Mouse (Mus musculus): ENCODE measurements around the gene Cdk5r2. TPM values are rescaled to one million over a fixed set of nuclear protein-coding genes. Genes with fewer than 3 reads are reported as not detected.
"Not testable (repeated sequence)": the region's sequence is repeated elsewhere in the genome, so short reads cannot be mapped to it uniquely, and the experiment has no call there.

The Cdk5r2 gene
- not detected in 2 replicates for polyA plus RNA-seq (2012)

- no peak for TF ChIP-seq TAL1 (IDR thresholded peaks at IDR 0.05; ENCODE audit: low read length)
- no peak for TF ChIP-seq GATA1 (IDR thresholded peaks at IDR 0.05; ENCODE audit: low read length)
- Histone ChIP-seq H3K4me3 (replicated peaks) (no peak within 1 kb of the TSS), H3K36me3 (ENCODE audit: control insufficient read depth) (no peaks in the 10 kb centered on the region), H3K4me1 (ENCODE audit: control insufficient read depth) (peaks cover 3% of the 10 kb centered on the region; the same call in 1 of the 2 replicates), H3K27me3 (ENCODE audit: control insufficient read depth) (peaks cover 98% of the 10 kb centered on the region), H3K9me3 (ENCODE audit: control insufficient read depth, low read length) (peaks cover 8% of the 10 kb centered on the region; the same call in 1 of the 2 replicates)
Observed at GRCm38 (mm10) chr1:74854306-74855056, at the start of gene Cdk5r2. Cdk5r2 (plus strand) TSS chr1:74854934.

DNA sequence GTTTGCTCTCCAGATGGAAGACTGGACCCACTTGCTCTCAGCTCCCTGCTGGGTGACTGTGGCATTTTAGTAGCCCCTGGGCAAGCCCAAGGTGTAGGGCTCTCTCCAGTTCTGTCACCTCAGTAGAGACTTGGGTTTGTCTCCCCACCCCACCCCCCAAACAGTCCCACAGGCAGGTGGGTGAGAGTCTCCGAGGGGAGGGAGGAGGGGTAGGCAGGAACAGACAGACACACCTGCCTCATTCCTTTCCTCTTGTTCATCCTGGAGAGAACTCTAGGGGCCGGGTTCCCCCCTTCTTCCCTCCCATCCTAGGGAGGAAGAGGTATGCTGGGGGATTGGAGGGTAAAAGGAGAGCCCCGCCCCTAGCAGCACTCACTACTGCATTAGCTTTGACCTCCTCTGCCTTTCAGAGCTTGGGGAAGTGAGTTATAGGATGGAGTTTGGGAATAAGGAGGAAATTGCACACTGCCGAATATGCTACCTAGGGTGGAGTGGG, 49.3 kb upstream of the Cdk5r2 start:
- TF ChIP-seq TAL1 (IDR thresholded peaks at IDR 0.05; ENCODE audit: low read length) (no peak), GATA1 (IDR thresholded peaks at IDR 0.05; ENCODE audit: low read length) (no peak)
- H3K36me3 ChIP-seq (ENCODE audit: control insufficient read depth), result no peaks in the 10 kb centered on the region
- no peaks in the 10 kb centered on the region for H3K4me1 ChIP-seq (ENCODE audit: control insufficient read depth)
- peaks cover 97% of the 10 kb centered on the region for H3K27me3 ChIP-seq (ENCODE audit: control insufficient read depth)
- H3K9me3 ChIP-seq (ENCODE audit: control insufficient read depth, low read length), result no peaks in the 10 kb centered on the region; the same call in 1 of the 2 replicates
- no peak overlapping the region for H3K4me3 ChIP-seq (replicated peaks)

GRCm38 (mm10) chr1:74805843-74806242, 48.9 kb upstream of the Cdk5r2 start:
- H3K27me3 ChIP-seq (ENCODE audit: control insufficient read depth), result peaks cover 93% of the 10 kb centered on the region
- H3K36me3 ChIP-seq (ENCODE audit: control insufficient read depth), result no peaks in the 10 kb centered on the region
- H3K4me1 ChIP-seq (ENCODE audit: control insufficient read depth), result no peaks in the 10 kb centered on the region
- H3K9me3 ChIP-seq (ENCODE audit: control insufficient read depth, low read length), result no peaks in the 10 kb centered on the region; the same call in 1 of the 2 replicates
- no peak overlapping the region for H3K4me3 ChIP-seq (replicated peaks)
- TF ChIP-seq GATA1 (IDR thresholded peaks at IDR 0.05; ENCODE audit: low read length) (no peak), TAL1 (IDR thresholded peaks at IDR 0.05; ENCODE audit: low read length) (no peak)

GRCm38 (mm10) chr1:74806360-74807311, 48.1 kb upstream of the Cdk5r2 start:
- H3K27me3 ChIP-seq (ENCODE audit: control insufficient read depth), result peaks cover 90% of the 10 kb centered on the region
- H3K4me1 ChIP-seq (ENCODE audit: control insufficient read depth), result no peaks in the 10 kb centered on the region
- no peaks in the 10 kb centered on the region; the same call in 1 of the 2 replicates for H3K9me3 ChIP-seq (ENCODE audit: control insufficient read depth, low read length)
- no peaks in the 10 kb centered on the region for H3K36me3 ChIP-seq (ENCODE audit: control insufficient read depth)
- TF ChIP-seq GATA1 (IDR thresholded peaks at IDR 0.05; ENCODE audit: low read length) (no peak), TAL1 (IDR thresholded peaks at IDR 0.05; ENCODE audit: low read length) (no peak)
- no peak overlapping the region for H3K4me3 ChIP-seq (replicated peaks)

- Histone ChIP-seq H3K27me3 (ENCODE audit: control insufficient read depth) (peaks cover 80% of the 10 kb centered on the region), H3K9me3 (ENCODE audit: control insufficient read depth, low read length) (no peaks in the 10 kb centered on the region; the same call in 1 of the 2 replicates), H3K4me3 (replicated peaks) (no peak overlapping the region), H3K4me1 (ENCODE audit: control insufficient read depth) (no peaks in the 10 kb centered on the region), H3K36me3 (ENCODE audit: control insufficient read depth) (no peaks in the 10 kb centered on the region)
- TF ChIP-seq TAL1 (IDR thresholded peaks at IDR 0.05; ENCODE audit: low read length) (no peak), GATA1 (IDR thresholded peaks at IDR 0.05; ENCODE audit: low read length) (no peak)
Observed at GRCm38 (mm10) chr1:74807551-74808071, 47.1 kb upstream of the Cdk5r2 start.

DNA sequence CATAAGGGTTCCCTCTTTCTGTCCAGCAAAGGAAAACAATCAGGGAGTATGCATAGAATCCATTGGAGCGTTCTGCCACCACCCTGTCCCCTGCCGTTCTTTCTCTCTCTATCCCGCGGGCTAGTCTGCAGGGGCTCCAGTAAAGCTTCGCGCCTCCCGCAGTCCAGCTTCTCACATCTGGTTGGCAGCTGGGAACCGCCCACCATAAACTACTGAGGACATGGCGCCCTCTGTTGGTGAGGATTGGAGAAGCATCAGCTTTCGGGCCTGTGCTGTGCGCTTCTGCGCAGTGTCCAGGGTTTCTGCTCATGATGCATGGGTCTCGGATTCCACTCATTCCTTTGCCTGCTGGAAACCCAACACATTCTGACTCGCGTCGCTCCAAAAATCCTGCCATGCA, 46.7 kb upstream of the Cdk5r2 start:
- TF ChIP-seq TAL1 (IDR thresholded peaks at IDR 0.05; ENCODE audit: low read length) (no peak), GATA1 (IDR thresholded peaks at IDR 0.05; ENCODE audit: low read length) (no peak)

GRCm38 (mm10) chr1:74809007-74809406, 45.7 kb upstream of the Cdk5r2 start:
- H3K27me3 ChIP-seq (ENCODE audit: control insufficient read depth), result peaks cover 66% of the 10 kb centered on the region
- no peaks in the 10 kb centered on the region for H3K4me1 ChIP-seq (ENCODE audit: control insufficient read depth)

More for the DNA sequence above, 46.7 kb upstream of the Cdk5r2 start:
- no peaks in the 10 kb centered on the region for H3K4me1 ChIP-seq (ENCODE audit: control insufficient read depth)
- no peaks in the 10 kb centered on the region for H3K36me3 ChIP-seq (ENCODE audit: control insufficient read depth)
- peaks cover 75% of the 10 kb centered on the region for H3K27me3 ChIP-seq (ENCODE audit: control insufficient read depth)
- no peak overlapping the region for H3K4me3 ChIP-seq (replicated peaks)
- no peaks in the 10 kb centered on the region for H3K9me3 ChIP-seq (ENCODE audit: control insufficient read depth, low read length)

GRCm38 (mm10) chr1:74814931-74815647, 39.6 kb upstream of the Cdk5r2 start:
- Histone ChIP-seq H3K9me3 (ENCODE audit: control insufficient read depth, low read length) (no peaks in the 10 kb centered on the region), H3K36me3 (ENCODE audit: control insufficient read depth) (no peaks in the 10 kb centered on the region), H3K4me1 (ENCODE audit: control insufficient read depth) (peaks cover 11% of the 10 kb centered on the region), H3K27me3 (ENCODE audit: control insufficient read depth) (peaks cover 5% of the 10 kb centered on the region; the same call in 1 of the 2 replicates), H3K4me3 (replicated peaks) (no peak overlapping the region)
- no peak for TF ChIP-seq GATA1 (IDR thresholded peaks at IDR 0.05; ENCODE audit: low read length)
- TF ChIP-seq TAL1 (IDR thresholded peaks at IDR 0.05; ENCODE audit: low read length), result no peak

More at GRCm38 (mm10) chr1:74809007-74809406, 45.7 kb upstream of the Cdk5r2 start:
- Histone ChIP-seq H3K36me3 (ENCODE audit: control insufficient read depth) (no peaks in the 10 kb centered on the region), H3K9me3 (ENCODE audit: control insufficient read depth, low read length) (no peaks in the 10 kb centered on the region), H3K4me3 (replicated peaks) (no peak overlapping the region)
- TF ChIP-seq TAL1 (IDR thresholded peaks at IDR 0.05; ENCODE audit: low read length), result no peak
- TF ChIP-seq GATA1 (IDR thresholded peaks at IDR 0.05; ENCODE audit: low read length), result no peak

DNA sequence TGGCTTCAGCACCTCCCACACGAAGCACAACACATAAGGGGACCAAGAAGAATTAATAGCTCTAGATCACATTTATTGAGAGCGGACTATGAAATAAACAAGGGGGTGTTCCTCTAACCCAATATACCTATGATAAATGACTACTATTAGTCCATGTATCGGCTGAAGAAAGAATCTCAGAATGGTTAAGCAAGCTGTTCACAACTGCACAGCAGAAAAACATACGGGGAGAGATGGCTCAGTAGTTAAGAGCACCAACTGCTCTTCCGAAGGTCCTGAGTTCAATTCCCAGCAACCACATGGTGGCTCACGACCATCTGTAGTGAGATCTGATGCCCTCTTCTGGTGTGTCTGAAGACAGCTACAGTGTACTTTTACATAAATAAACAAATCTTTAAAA, 38.8 kb upstream of the Cdk5r2 start:
- not testable (repeated sequence) for H3K36me3 ChIP-seq (ENCODE audit: control insufficient read depth); H3K4me3 ChIP-seq (replicated peaks); H3K27me3 ChIP-seq (ENCODE audit: control insufficient read depth); H3K9me3 ChIP-seq (ENCODE audit: control insufficient read depth, low read length)
- H3K4me1 ChIP-seq (ENCODE audit: control insufficient read depth), result peaks cover 11% of the 10 kb centered on the region

All from erythroblast, embryonic 14.5 days (primary cell).